Mouse (Mus musculus) G1E (cell line): Measurements from ENCODE around the gene Arhgap27.

Source experiments
- CTCF ChIP-seq: IDR thresholded peaks from 2 replicates; pipeline ENCODE4 v1.5.1; 2012; ENCODE audit warnings: low read depth, low read length, inconsistent platforms, mixed read lengths
- GATA1 ChIP-seq: IDR thresholded peaks from 2 replicates; pipeline ENCODE4 v1.6.1; 2012; ENCODE audit warnings: borderline replicate concordance, low read length, inconsistent platforms, mixed read lengths
- TAL1 ChIP-seq: conservative IDR thresholded peaks from 2 replicates; pipeline ENCODE4 v1.6.1; 2012; ENCODE audit warnings: low read depth, low read length, inconsistent platforms, mixed read lengths

DNA sequence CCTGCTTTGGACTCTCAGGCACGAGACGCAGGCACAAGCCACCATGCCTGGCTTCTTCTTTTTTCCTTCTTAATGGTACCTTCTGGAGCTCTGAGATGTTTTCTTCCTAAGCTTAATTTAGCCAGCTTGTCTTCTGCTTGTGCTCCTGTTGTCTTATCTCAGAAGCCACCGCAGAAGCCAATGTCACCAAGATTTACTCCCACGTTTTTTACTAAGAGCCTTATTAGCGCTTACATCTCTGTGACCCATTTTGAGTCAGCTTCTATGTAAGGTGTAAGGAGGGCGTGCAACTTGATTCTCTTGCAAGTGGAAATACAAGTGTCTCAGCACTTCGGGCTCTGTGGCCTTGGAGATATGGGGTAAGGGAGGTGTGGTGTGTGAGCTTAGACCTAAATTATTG lies 18.0 kb upstream of the Arhgap27 start:
- no peak for TF ChIP-seq GATA1
- no peak for TF ChIP-seq CTCF
- no peak for TF ChIP-seq TAL1
